Mouse (Mus musculus): Measurements from ENCODE around the gene Pgam1. TPM values are rescaled to one million over a fixed set of nuclear protein-coding genes. Genes with fewer than 3 reads are reported as not detected.
"Not testable (repeated sequence)": the region's sequence is repeated elsewhere in the genome, so short reads cannot be mapped to it uniquely, and the experiment has no call there.

The Pgam1 gene
- polyA plus RNA-seq, 1 experiment from 2014 or later = 152 TPM

- ATAC-seq (no peak), DNase-seq (ENCODE audit: low spot score) (no peak)
- no peaks in the 10 kb centered on the region for H3K27me3 ChIP-seq (replicated peaks; ENCODE audit: insufficient read depth, low read length)
- H3K27ac ChIP-seq (ENCODE audit: low read length) = no peak overlapping the region
- no peak overlapping the region for H3K4me3 ChIP-seq (ENCODE audit: low read depth, low read length)
- 15% methylated on average over 8 of the region's 8 CpGs for WGBS
- H3K9ac ChIP-seq (replicated peaks; ENCODE audit: low read depth) = no peak overlapping the region
- H3K4me2 ChIP-seq (replicated peaks; ENCODE audit: low read depth, low read length) = no peak overlapping the region
- H3K9me3 ChIP-seq (ENCODE audit: low read length) = no peaks in the 10 kb centered on the region
- TF ChIP-seq EP300 (IDR thresholded peaks at IDR 0.05) = no peak
- TF ChIP-seq CTCF (IDR thresholded peaks at IDR 0.05) = no peak
- H3K36me3 ChIP-seq (ENCODE audit: insufficient read depth, low read length) = no peaks in the 10 kb centered on the region
- H3K4me1 ChIP-seq (ENCODE audit: insufficient read depth, low read depth, low read length) = peaks cover 8% of the 10 kb centered on the region; the same call in 1 of the 2 replicates
Observed at GRCm38 (mm10) chr19:41907079-41907760, 4.5 kb upstream of the Pgam1 start.

DNA sequence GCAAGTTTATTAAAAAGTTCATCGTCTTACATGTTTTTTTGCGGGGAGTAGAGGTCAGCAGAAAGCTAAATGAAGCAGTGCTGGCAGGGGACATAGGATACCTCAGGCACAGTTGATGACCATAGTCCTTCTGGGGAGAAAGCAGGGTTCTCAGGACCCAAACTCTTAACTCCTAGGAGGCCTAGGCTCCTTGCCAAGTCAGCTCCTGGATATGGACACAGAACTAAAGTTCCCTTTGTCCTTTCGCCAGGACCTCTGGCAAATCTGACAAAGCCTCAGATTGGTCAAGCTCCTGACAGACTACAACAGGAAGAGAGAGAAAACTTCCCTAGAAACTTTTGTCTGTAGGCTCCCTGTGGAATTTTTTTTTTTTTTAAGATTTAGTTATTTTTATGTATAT lies 3.0 kb upstream of the Pgam1 start:
- ATAC-seq (no peak), DNase-seq (ENCODE audit: low spot score) (no peak)
- no peak overlapping the region for H3K4me2 ChIP-seq (replicated peaks; ENCODE audit: low read depth, low read length)
- H3K36me3 ChIP-seq (ENCODE audit: insufficient read depth, low read length) = no peaks in the 10 kb centered on the region
- peaks cover 19% of the 10 kb centered on the region; the same call in 1 of the 2 replicates for H3K4me1 ChIP-seq (ENCODE audit: insufficient read depth, low read depth, low read length)
- H3K27ac ChIP-seq (ENCODE audit: low read length) = no peak overlapping the region
- no peak overlapping the region for H3K4me3 ChIP-seq (ENCODE audit: low read depth, low read length)
- no peak overlapping the region for H3K9ac ChIP-seq (replicated peaks; ENCODE audit: low read depth)
- 65% methylated on average over 3 of the region's 3 CpGs for WGBS
- H3K27me3 ChIP-seq (replicated peaks; ENCODE audit: insufficient read depth, low read length) = no peaks in the 10 kb centered on the region
- H3K9me3 ChIP-seq (ENCODE audit: low read length) = no peaks in the 10 kb centered on the region
- no peak for TF ChIP-seq CTCF (IDR thresholded peaks at IDR 0.05)
- TF ChIP-seq EP300 (IDR thresholded peaks at IDR 0.05) = no peak

- Histone ChIP-seq H3K4me2 (replicated peaks; ENCODE audit: low read depth, low read length) (no peak overlapping the region), H3K4me1 (ENCODE audit: insufficient read depth, low read depth, low read length) (peaks cover 24% of the 10 kb centered on the region; the same call in 1 of the 2 replicates), H3K4me3 (ENCODE audit: low read depth, low read length) (no peak overlapping the region), H3K9ac (replicated peaks; ENCODE audit: low read depth) (no peak overlapping the region), H3K9me3 (ENCODE audit: low read length) (no peaks in the 10 kb centered on the region), H3K36me3 (ENCODE audit: insufficient read depth, low read length) (no peaks in the 10 kb centered on the region), H3K27me3 (replicated peaks; ENCODE audit: insufficient read depth, low read length) (no peaks in the 10 kb centered on the region), H3K27ac (ENCODE audit: low read length) (no peak overlapping the region)
- TF ChIP-seq CTCF (IDR thresholded peaks at IDR 0.05) = no peak
- DNase-seq (ENCODE audit: low spot score) (no peak), ATAC-seq (no peak)
- 53% methylated on average over 2 of the region's 2 CpGs for WGBS
Observed at GRCm38 (mm10) chr19:41910396-41910795, 1.3 kb upstream of the Pgam1 start.

GRCm38 (mm10) chr19:41912121-41913080 lies 678 bp downstream of the Pgam1 start:
- H3K9me3 ChIP-seq (ENCODE audit: low read length) = no peaks in the 10 kb centered on the region
- WGBS = under 1% methylated on average over 37 of the region's 53 CpGs
- H3K4me1 ChIP-seq (ENCODE audit: insufficient read depth, low read depth, low read length) = peaks cover 18% of the 10 kb centered on the region; the same call in 1 of the 2 replicates
- peak; percentile 27 for DNase-seq (ENCODE audit: low spot score)
- peak overlapping the region; percentile 54 for H3K9ac ChIP-seq (replicated peaks; ENCODE audit: low read depth)
- peak overlapping the region; percentile 71 for H3K4me3 ChIP-seq (ENCODE audit: low read depth, low read length)
- H3K27ac ChIP-seq (ENCODE audit: low read length) = peak overlapping the region; percentile 73
- peak; percentile 24; the same call in 1 of the 2 replicates for ATAC-seq
- H3K27me3 ChIP-seq (replicated peaks; ENCODE audit: insufficient read depth, low read length) = no peaks in the 10 kb centered on the region
- H3K36me3 ChIP-seq (ENCODE audit: insufficient read depth, low read length) = peaks cover 12% of the 10 kb centered on the region
- H3K4me2 ChIP-seq (replicated peaks; ENCODE audit: low read depth, low read length) = peak overlapping the region; percentile 91
- no peak for TF ChIP-seq EP300 (IDR thresholded peaks at IDR 0.05)
- no peak for TF ChIP-seq CTCF (IDR thresholded peaks at IDR 0.05)

GRCm38 (mm10) chr19:41913774-41914591 lies 2.3 kb downstream of the Pgam1 start:
- WGBS = 41% methylated on average over 6 of the region's 6 CpGs
- peak; percentile 19 for DNase-seq (ENCODE audit: low spot score)
- ATAC-seq = no peak

DNA sequence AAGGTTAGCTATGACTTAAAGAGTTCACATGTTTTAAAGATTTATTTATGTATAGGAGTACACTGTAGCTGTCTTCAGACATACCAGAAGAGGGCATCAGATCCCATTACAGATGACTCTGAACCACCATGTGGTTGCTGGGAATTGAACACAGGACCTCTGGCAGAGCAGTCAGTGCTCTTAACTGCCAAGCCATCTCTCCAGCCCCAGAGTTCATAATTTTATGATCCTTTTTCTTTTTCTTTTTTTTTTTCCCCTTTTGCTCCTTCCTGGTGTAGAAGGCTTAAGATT lies 2.8 kb downstream of the Pgam1 start:
- H3K4me3 ChIP-seq (ENCODE audit: low read depth, low read length) = not testable (repeated sequence)

More at GRCm38 (mm10) chr19:41913774-41914591, 2.3 kb downstream of the Pgam1 start:
- 0 out of 2 replicates have a peak overlapping the region, but pooled peaks have one; percentile 71 for H3K4me3 ChIP-seq (ENCODE audit: low read depth, low read length)
- H3K27ac ChIP-seq (ENCODE audit: low read length) = peak overlapping the region; percentile 22; the same call in 1 of the 2 replicates
- H3K27me3 ChIP-seq (replicated peaks; ENCODE audit: insufficient read depth, low read length) = no peaks in the 10 kb centered on the region
- H3K9me3 ChIP-seq (ENCODE audit: low read length) = no peaks in the 10 kb centered on the region
- no peak for TF ChIP-seq EP300 (IDR thresholded peaks at IDR 0.05)
- no peak for TF ChIP-seq CTCF (IDR thresholded peaks at IDR 0.05)
- peaks cover 17% of the 10 kb centered on the region for H3K36me3 ChIP-seq (ENCODE audit: insufficient read depth, low read length)
- H3K4me1 ChIP-seq (ENCODE audit: insufficient read depth, low read depth, low read length) = peaks cover 16% of the 10 kb centered on the region; the same call in 1 of the 2 replicates
- H3K9ac ChIP-seq (replicated peaks; ENCODE audit: low read depth) = no peak overlapping the region
- H3K4me2 ChIP-seq (replicated peaks; ENCODE audit: low read depth, low read length) = peak overlapping the region; percentile 91

More for the DNA sequence above, 2.8 kb downstream of the Pgam1 start:
- not testable (repeated sequence) for H3K4me2 ChIP-seq (replicated peaks; ENCODE audit: low read depth, low read length); DNase-seq (ENCODE audit: low spot score); H3K27ac ChIP-seq (ENCODE audit: low read length); ATAC-seq; H3K27me3 ChIP-seq (replicated peaks; ENCODE audit: insufficient read depth, low read length); H3K9ac ChIP-seq (replicated peaks; ENCODE audit: low read depth); H3K9me3 ChIP-seq (ENCODE audit: low read length)
- Histone ChIP-seq H3K36me3 (ENCODE audit: insufficient read depth, low read length) (peaks cover 20% of the 10 kb centered on the region), H3K4me1 (ENCODE audit: insufficient read depth, low read depth, low read length) (peaks cover 16% of the 10 kb centered on the region; the same call in 1 of the 2 replicates)
